Mouse (Mus musculus) CH12.LX (cell line): ENCODE results near the gene Suds3.

Experiments
- CTCF ChIP-seq, 2 experiments: IDR thresholded peaks in 1 of 2; conservative IDR thresholded peaks in 1 of 2; 2 replicates each; pipeline ENCODE4 v1.5.1; 2011 to 2012; ENCODE audit warnings: low read depth in 2 of 2, low read length in 2 of 2, improper control_type of control experiment in 1 of 2, inconsistent platforms in 1 of 2, mild to moderate bottlenecking in 1 of 2, moderate library complexity in 1 of 2
- GABPA ChIP-seq: IDR thresholded peaks from 2 replicates; pipeline ENCODE4 v1.6.1; 2012; ENCODE audit warnings: low read depth, low read length, improper control_type of control experiment, inconsistent platforms; ENCODE audit not compliant: insufficient replicate concordance
- MAFK ChIP-seq: IDR thresholded peaks from 2 replicates; pipeline ENCODE4 v1.6.1; 2011; ENCODE audit warnings: low read length, improper control_type of control experiment; ENCODE audit not compliant: insufficient replicate concordance
- MAZ ChIP-seq: IDR thresholded peaks from 2 replicates; pipeline ENCODE4 v1.6.1; 2012; ENCODE audit warnings: low read depth, mild to moderate bottlenecking, inconsistent platforms, low read length, improper control_type of control experiment, moderate library complexity
- POLR2A ChIP-seq: IDR thresholded peaks from 2 replicates; pipeline ENCODE4 v1.6.1; 2011; ENCODE audit warnings: low read depth, mild to moderate bottlenecking, improper control_type of control experiment, low read length
- POLR2AphosphoS2 ChIP-seq: IDR thresholded peaks from 2 replicates; pipeline ENCODE4 v1.6.1; 2011; ENCODE audit warnings: low read depth, low read length, improper control_type of control experiment
- UBTF ChIP-seq: IDR thresholded peaks from 2 replicates; pipeline ENCODE4 v1.6.1; 2012; ENCODE audit warnings: low read depth, mild to moderate bottlenecking, inconsistent platforms, low read length, improper control_type of control experiment, moderate library complexity

GRCm38 (mm10) chr5:117137594-117137993 lies 21.7 kb upstream of the Suds3 start:
- no peak for TF ChIP-seq CTCF (conservative IDR thresholded peaks at IDR 0.05 in 1 of 2, IDR thresholded peaks at IDR 0.05 in 1 of 2; ENCODE audit: low read depth in 2 of 2, low read length in 2 of 2)
- no peak for TF ChIP-seq UBTF
- TF ChIP-seq POLR2AphosphoS2, result no peak
- no peak for TF ChIP-seq POLR2A
- no peak for TF ChIP-seq MAFK
- no peak for TF ChIP-seq MAZ
- no peak for TF ChIP-seq GABPA
